8 mouse cellular contexts compared by ENCODE assay signal in the genomic region with DNA sequence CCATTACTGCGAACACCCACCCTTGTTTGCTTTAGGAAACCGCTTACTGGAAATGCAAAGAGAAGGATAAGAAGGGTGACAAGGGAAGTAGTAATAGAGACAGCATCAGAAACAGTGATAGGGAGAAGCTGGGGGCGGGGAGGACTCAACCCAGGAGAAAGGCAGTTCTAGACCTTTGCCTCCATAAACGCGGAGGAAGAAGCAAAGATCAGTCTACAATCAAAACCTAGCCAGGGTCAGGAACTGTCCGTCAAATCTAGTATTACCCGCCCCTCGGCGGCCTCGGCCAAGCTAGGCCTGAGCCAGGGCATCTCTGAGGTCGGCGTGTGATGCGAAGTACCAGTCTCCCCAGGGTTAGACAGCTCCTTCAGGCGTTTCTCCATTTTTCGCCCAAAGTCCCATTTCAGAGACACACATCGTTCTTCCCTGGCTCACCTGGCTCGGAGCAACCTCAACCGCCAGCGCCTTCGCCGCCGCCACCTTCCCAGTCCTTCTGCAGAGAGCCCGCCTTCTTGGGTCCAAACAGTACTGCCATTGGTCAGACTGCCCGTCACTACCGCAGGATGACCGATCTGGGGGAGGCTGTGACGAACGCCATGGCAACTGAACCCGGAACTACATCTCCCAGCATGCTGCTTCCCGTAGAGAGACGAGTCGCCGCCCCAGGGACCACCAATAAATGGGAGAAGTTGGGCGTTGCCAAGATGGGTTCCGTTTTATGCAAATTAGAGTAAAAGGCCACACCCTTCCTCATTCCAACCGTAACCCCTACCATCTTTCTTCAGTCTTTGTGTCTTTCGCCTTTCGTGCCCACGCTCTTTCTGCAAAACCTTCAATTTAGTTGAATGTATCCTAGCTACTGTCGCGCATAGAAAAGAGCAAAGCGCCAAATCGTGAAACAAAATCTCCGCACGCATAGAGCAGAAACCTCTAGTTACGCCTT. TPM values are rescaled to one million over a fixed set of nuclear protein-coding genes. Genes with fewer than 3 reads are reported as not detected.
DNase-seq lines count a peak whose midpoint lies in the region; ATAC-seq lines count a peak whose summit lies in the region.

A gene (minus strand): TSS at position 853 of the 943 bp plus-strand sequence.

- peaks cover 11% of the 10 kb centered on the region; the same call in 1 of the 2 replicates for H3K36me3 ChIP-seq in hindbrain, embryonic 14.5 days (replicated peaks; ENCODE audit: control insufficient read depth, insufficient read depth)

- DNase-seq in R1 (ENCODE audit: low read depth, low spot score): peak; percentile 100
- peak; percentile 98 for DNase-seq in cerebellum, postnatal 25 days
- peak; percentile 92 to 97 for DNase-seq in frontal cortex, postnatal 25 days (ENCODE audit: low spot score in 2 of 2)
- peak; percentile 96 for DNase-seq in hindbrain, embryonic 14.5 days (ENCODE audit: low spot score)
- DNase-seq in layer of hippocampus, postnatal 36 days: peak; percentile 97 to 98
- DNase-seq in lung, postnatal 36 days: peak; percentile 100
- peak; percentile 100 for DNase-seq in retina, postnatal 1 day
- DNase-seq in urinary bladder, adult 18-20 months (ENCODE audit: low spot score in 2 of 2): peak; percentile 96 to 99

- peaks cover 34% of the 10 kb centered on the region for H3K4me1 ChIP-seq in hindbrain, embryonic 14.5 days (replicated peaks; ENCODE audit: control insufficient read depth, insufficient read depth, low read length)

- WGBS in hindbrain, embryonic 14.5 days: under 1% methylated on average over 46 of the region's 46 CpGs

- peak within 1 kb of the TSS; percentile 96 for H3K27ac ChIP-seq in hindbrain, embryonic 14.5 days

- H3K9me3 ChIP-seq in hindbrain, embryonic 14.5 days (ENCODE audit: control insufficient read depth, low read length): no peaks in the 10 kb centered on the region

- ATAC-seq in hindbrain, embryonic 14.5 days (ENCODE audit: low FRiP score): peak; percentile 93

- H3K4me2 ChIP-seq in hindbrain, embryonic 14.5 days (replicated peaks): peak within 1 kb of the TSS; percentile 69

- peak within 1 kb of the TSS; percentile 94 for H3K9ac ChIP-seq in hindbrain, embryonic 14.5 days

- peak within 1 kb of the TSS; percentile 73 for H3K4me3 ChIP-seq in hindbrain, embryonic 14.5 days (replicated peaks; ENCODE audit: low read length)

- H3K27me3 ChIP-seq in hindbrain, embryonic 14.5 days (ENCODE audit: control insufficient read depth, insufficient read depth, low read length): no peaks in the 10 kb centered on the region

RNA-seq across cellular contexts. Expression of the gene that starts here (rescaled TPM):
- polyA plus RNA-seq in hindbrain, embryonic 14.5 days (2014; fragmentation: Nextera tagmentation; extraction: Ambion mirVana): 101 and 111 TPM in 2 replicates
- 100 to 1,000 TPM; 106 to 108 TPM for total RNA-seq in layer of hippocampus, postnatal 36 days (2021)

Comparison
In these comparisons a context has a peak if more than half of its experiments do, and no peak if none do; other contexts are left out.
1. Peak in every context shown above with its lines: DNase-seq, ATAC-seq, H3K4me3 ChIP-seq and H3K27ac ChIP-seq.